10 mouse cellular contexts compared by ENCODE assay signal in genomic region chrX:144153523-144153922, GRCm38 (mm10). TPM values are rescaled to one million over a fixed set of nuclear protein-coding genes. Genes with fewer than 3 reads are reported as not detected.
DNase-seq lines count a peak whose midpoint lies in the region; ATAC-seq lines count a peak whose summit lies in the region.
"Had no signal": no experiment of that assay in that cellular context is flagged by ENCODE, and none has a peak within 500 bp of the region (broad histone marks: within the 10 kb centered on the region; RNA-seq: fewer than 3 reads in every experiment).

A730046J19Rik (plus strand) TSS chrX:144153695.

- intact Hi-C loops in left cerebral cortex, postnatal 10 days (cut with DNase I): no loop called here

- H3K4me2 ChIP-seq in kidney, embryonic 15.5 days: peak within 1 kb of the TSS; percentile 50
- peak within 1 kb of the TSS; percentile 30 for H3K4me2 ChIP-seq in intestine, embryonic 16.5 days (ENCODE audit: low read depth, low read length)
- H3K4me2 ChIP-seq in neural tube, embryonic 12.5 days (replicated peaks): peak within 1 kb of the TSS; percentile 34

- no peaks in the 10 kb centered on the region for H3K4me1 ChIP-seq in kidney, embryonic 15.5 days
- no peaks in the 10 kb centered on the region for H3K4me1 ChIP-seq in intestine, embryonic 16.5 days (ENCODE audit: control insufficient read depth, insufficient read depth, low read length)
- H3K4me1 ChIP-seq in neural tube, embryonic 12.5 days: no peaks in the 10 kb centered on the region

- no peaks in the 10 kb centered on the region for H3K36me3 ChIP-seq in kidney, embryonic 15.5 days
- no peaks in the 10 kb centered on the region for H3K36me3 ChIP-seq in intestine, embryonic 16.5 days (ENCODE audit: control insufficient read depth, insufficient read depth, low read length)
- no peaks in the 10 kb centered on the region for H3K36me3 ChIP-seq in neural tube, embryonic 12.5 days

- WGBS in kidney, embryonic 15.5 days: 18% methylated on average over 8 of the region's 8 CpGs
- 21% methylated on average over 8 of the region's 8 CpGs for WGBS in intestine, embryonic 16.5 days
- WGBS in neural tube, embryonic 12.5 days: 35% methylated on average over 8 of the region's 8 CpGs

- no peaks in the 10 kb centered on the region for H3K9me3 ChIP-seq in kidney, embryonic 15.5 days (replicated peaks)
- no peaks in the 10 kb centered on the region for H3K9me3 ChIP-seq in intestine, embryonic 16.5 days (ENCODE audit: control insufficient read depth, low read length)
- H3K9me3 ChIP-seq in neural tube, embryonic 12.5 days: no peaks in the 10 kb centered on the region

- H3K4me3 ChIP-seq in kidney, embryonic 15.5 days (replicated peaks): peak within 1 kb of the TSS; percentile 24
- peak within 1 kb of the TSS; percentile 16; the same call in 1 of the 2 replicates for H3K4me3 ChIP-seq in intestine, embryonic 16.5 days (ENCODE audit: low read length)
- no peak within 1 kb of the TSS for H3K4me3 ChIP-seq in neural tube, embryonic 12.5 days

- no peak for ATAC-seq in kidney, embryonic 15.5 days (replicated peaks; ENCODE audit: low FRiP score)
- peak; percentile 52; the same call in 1 of the 2 replicates for ATAC-seq in erythroid progenitor cell, adult 5-6 weeks (replicated peaks; ENCODE audit: low FRiP score, poor library complexity, severe bottlenecking)
- no peak for ATAC-seq in intestine, embryonic 16.5 days
- ATAC-seq in neural tube, embryonic 12.5 days (ENCODE audit: low FRiP score, low read depth): no peak
- ATAC-seq in activated CD4-positive, CD25-positive, alpha-beta regulatory T cell, adult 4 months: no peak

- H3K27me3 ChIP-seq in kidney, embryonic 15.5 days: peaks cover 11% of the 10 kb centered on the region; the same call in 1 of the 2 replicates
- H3K27me3 ChIP-seq in intestine, embryonic 16.5 days (replicated peaks; ENCODE audit: control insufficient read depth, insufficient read depth, low read length): no peaks in the 10 kb centered on the region
- no peaks in the 10 kb centered on the region for H3K27me3 ChIP-seq in neural tube, embryonic 12.5 days (replicated peaks)

- no peak within 1 kb of the TSS for H3K27ac ChIP-seq in kidney, embryonic 15.5 days
- no peak within 1 kb of the TSS for H3K27ac ChIP-seq in intestine, embryonic 16.5 days (ENCODE audit: low read length)
- no peak within 1 kb of the TSS for H3K27ac ChIP-seq in neural tube, embryonic 12.5 days
- H3K27ac ChIP-seq: macrophage had no signal

- no peak for DNase-seq in kidney, postnatal 4 days
- DNase-seq in left cerebral cortex, postnatal 10 days (ENCODE audit: extremely low spot score in 1 of 2, low spot score in 2 of 2): no peak
- DNase-seq in left cerebral cortex, adult 11 months (ENCODE audit: low spot score): no peak

- no peak within 1 kb of the TSS for H3K9ac ChIP-seq in kidney, embryonic 15.5 days
- H3K9ac ChIP-seq in intestine, embryonic 16.5 days (ENCODE audit: low read depth, low read length): no peak within 1 kb of the TSS
- no peak within 1 kb of the TSS for H3K9ac ChIP-seq in neural tube, embryonic 12.5 days

RNA-seq across cellular contexts. Expression of gene A730046J19Rik, which starts in this region (rescaled TPM):
- 0.35 and 0.58 TPM in 2 replicates for polyA plus RNA-seq in kidney, embryonic 15.5 days (2015; fragmentation: Nextera tagmentation; extraction: Ambion mirVana)
- total RNA-seq in erythroid progenitor cell, adult 5-6 weeks (2015; ENCODE audit: low replicate concordance): 1.7 TPM in 1 of 2 replicates, not detected in the other
- total RNA-seq in erythroid progenitor cell, adult 5-6 weeks (2017; ENCODE audit: low replicate concordance): 0.26 and 0.38 TPM in 2 replicates
- 0.39 and 0.44 TPM in 2 replicates for polyA plus RNA-seq in intestine, embryonic 16.5 days (2015; fragmentation: Nextera tagmentation; extraction: Ambion mirVana)
- 3.8 and 5.5 TPM in 2 replicates for polyA plus RNA-seq in neural tube, embryonic 12.5 days (2016; fragmentation: Nextera tagmentation; extraction: Ambion mirVana)
- total RNA-seq in left cerebral cortex, postnatal 10 days (2021): under 1 TPM in 1 of 2 experiments, not detected in 1; 0.28 TPM
- not detected for polyA plus RNA-seq in activated CD4-positive, CD25-positive, alpha-beta regulatory T cell, adult 4 months (2017; shearing (Covaris generic))
- polyA plus RNA-seq: macrophage; small intestine, adult 2 months had no signal
